12 mouse cellular contexts compared by ENCODE assay signal in genomic region chr7:105783861-105784260, GRCm38 (mm10). TPM values are rescaled to one million over a fixed set of nuclear protein-coding genes. Genes with fewer than 3 reads are reported as not detected.
DNase-seq lines count a peak whose midpoint lies in the region; ATAC-seq and TF ChIP-seq lines count a peak whose summit lies in the region.
"Had no signal": no experiment of that assay in that cellular context is flagged by ENCODE, and none has a peak within 500 bp of the region (broad histone marks: within the 10 kb centered on the region; RNA-seq: fewer than 3 reads in every experiment).

No protein-coding gene starts in this region.

- H3K27ac ChIP-seq in forebrain, embryonic 13.5 days, result no peak overlapping the region
- H3K27ac ChIP-seq in forebrain, embryonic 10.5 days, result no peak overlapping the region
- 0 out of 2 replicates have a peak overlapping the region, but pooled peaks have one; percentile 71 for H3K27ac ChIP-seq in kidney, embryonic 15.5 days
- no peak overlapping the region for H3K27ac ChIP-seq in forebrain, embryonic 14.5 days (ENCODE audit: low read depth, low read length)
- H3K27ac ChIP-seq in midbrain, embryonic 16.5 days (ENCODE audit: low read length), result no peak overlapping the region
- H3K27ac ChIP-seq in liver, postnatal 0 days (ENCODE audit: low read depth), result no peak overlapping the region

- no peaks in the 10 kb centered on the region for H3K9me3 ChIP-seq in forebrain, embryonic 13.5 days (replicated peaks)
- H3K9me3 ChIP-seq in forebrain, embryonic 10.5 days, result no peaks in the 10 kb centered on the region
- H3K9me3 ChIP-seq in kidney, embryonic 15.5 days (replicated peaks), result no peaks in the 10 kb centered on the region
- no peaks in the 10 kb centered on the region for H3K9me3 ChIP-seq in forebrain, embryonic 14.5 days (replicated peaks; ENCODE audit: control insufficient read depth, low read length)
- H3K9me3 ChIP-seq in midbrain, embryonic 16.5 days (replicated peaks; ENCODE audit: control insufficient read depth, low read length, poor library complexity, severe bottlenecking), result no peaks in the 10 kb centered on the region
- no peaks in the 10 kb centered on the region for H3K9me3 ChIP-seq in liver, postnatal 0 days (ENCODE audit: low read length)

- H3K4me2 ChIP-seq in forebrain, embryonic 13.5 days, result peak overlapping the region; percentile 88
- peak overlapping the region; percentile 71 for H3K4me2 ChIP-seq in kidney, embryonic 15.5 days
- peak overlapping the region; percentile 73 for H3K4me2 ChIP-seq in forebrain, embryonic 14.5 days (ENCODE audit: low read length)
- H3K4me2 ChIP-seq in midbrain, embryonic 16.5 days (ENCODE audit: low read length), result peak overlapping the region; percentile 93; the same call in 1 of the 2 replicates
- no peak overlapping the region for H3K4me2 ChIP-seq in liver, postnatal 0 days (ENCODE audit: low read depth, low read length)

- H3K4me1 ChIP-seq in forebrain, embryonic 13.5 days, result peaks cover 58% of the 10 kb centered on the region
- H3K4me1 ChIP-seq in forebrain, embryonic 10.5 days, result peaks cover 68% of the 10 kb centered on the region
- H3K4me1 ChIP-seq in kidney, embryonic 15.5 days, result peaks cover 58% of the 10 kb centered on the region
- peaks cover 37% of the 10 kb centered on the region for H3K4me1 ChIP-seq in forebrain, embryonic 14.5 days (ENCODE audit: control insufficient read depth, insufficient read depth, low read length)
- peaks cover 60% of the 10 kb centered on the region for H3K4me1 ChIP-seq in midbrain, embryonic 16.5 days (ENCODE audit: control insufficient read depth, insufficient read depth, low read length)
- H3K4me1 ChIP-seq in lung, adult 2 months (ENCODE audit: control insufficient read depth, insufficient read depth, low read length), result peaks cover 16% of the 10 kb centered on the region
- peaks cover 7% of the 10 kb centered on the region; the same call in 1 of the 2 replicates for H3K4me1 ChIP-seq in liver, postnatal 0 days (ENCODE audit: insufficient read depth)

- peaks cover 70% of the 10 kb centered on the region for H3K36me3 ChIP-seq in forebrain, embryonic 13.5 days (ENCODE audit: poor library complexity, severe bottlenecking)
- H3K36me3 ChIP-seq in forebrain, embryonic 10.5 days (replicated peaks), result peaks cover 62% of the 10 kb centered on the region
- H3K36me3 ChIP-seq in kidney, embryonic 15.5 days, result peaks cover 30% of the 10 kb centered on the region
- H3K36me3 ChIP-seq in forebrain, embryonic 14.5 days (ENCODE audit: control insufficient read depth, insufficient read depth, low read length), result peaks cover 65% of the 10 kb centered on the region
- H3K36me3 ChIP-seq in midbrain, embryonic 16.5 days (ENCODE audit: control insufficient read depth, insufficient read depth, low read length), result peaks cover 16% of the 10 kb centered on the region; the same call in 1 of the 2 replicates
- H3K36me3 ChIP-seq in liver, postnatal 0 days (replicated peaks; ENCODE audit: insufficient read depth, low read length), result no peaks in the 10 kb centered on the region

- no peak for DNase-seq in forebrain, embryonic 10.5 days (ENCODE audit: extremely low spot score, low spot score)
- DNase-seq in kidney, adult 8-10 months, result no peak
- no peak for DNase-seq in forebrain, embryonic 14.5 days (ENCODE audit: low spot score)
- no peak for DNase-seq in lung, adult 2 months
- DNase-seq in liver, postnatal 0 days, result no peak
- DNase-seq: adrenal gland, postnatal 25 days; gastrocnemius, postnatal 25 days; layer of hippocampus, postnatal 36 days had no signal

- no peak for TF ChIP-seq POLR2A in lung, adult 2 months (IDR thresholded peaks at IDR 0.05; ENCODE audit: borderline replicate concordance, extremely low read depth, low read depth, low read length)

- H3K27me3 ChIP-seq in forebrain, embryonic 13.5 days, result no peaks in the 10 kb centered on the region
- peaks cover 16% of the 10 kb centered on the region for H3K27me3 ChIP-seq in forebrain, embryonic 10.5 days (ENCODE audit: poor library complexity, severe bottlenecking)
- H3K27me3 ChIP-seq in kidney, embryonic 15.5 days, result no peaks in the 10 kb centered on the region
- H3K27me3 ChIP-seq in forebrain, embryonic 14.5 days (replicated peaks; ENCODE audit: control insufficient read depth, insufficient read depth, low read length), result no peaks in the 10 kb centered on the region
- H3K27me3 ChIP-seq in midbrain, embryonic 16.5 days (ENCODE audit: control insufficient read depth, insufficient read depth, low read depth, low read length), result no peaks in the 10 kb centered on the region
- H3K27me3 ChIP-seq in liver, postnatal 0 days (ENCODE audit: insufficient read depth, low read length), result peaks cover 35% of the 10 kb centered on the region

- 0 out of 2 replicates have a peak overlapping the region, but pooled peaks have one; percentile 99 for H3K4me3 ChIP-seq in forebrain, embryonic 13.5 days
- H3K4me3 ChIP-seq in forebrain, embryonic 10.5 days, result no peak overlapping the region; the same call in 1 of the 2 replicates
- no peak overlapping the region for H3K4me3 ChIP-seq in kidney, embryonic 15.5 days (replicated peaks)
- H3K4me3 ChIP-seq in forebrain, embryonic 14.5 days (ENCODE audit: low read depth, low read length), result no peak overlapping the region
- no peak overlapping the region for H3K4me3 ChIP-seq in midbrain, embryonic 16.5 days (ENCODE audit: low read depth, low read length)
- no peak overlapping the region for H3K4me3 ChIP-seq in lung, adult 2 months (replicated peaks; ENCODE audit: extremely low read depth, low read depth, low read length)
- H3K4me3 ChIP-seq in liver, postnatal 0 days (ENCODE audit: low read depth, low read length), result no peak overlapping the region

- TF ChIP-seq EP300 in liver, postnatal 0 days (IDR thresholded peaks at IDR 0.05; ENCODE audit: low read depth), result no peak

- no peak for TF ChIP-seq CTCF in lung, adult 2 months (IDR thresholded peaks at IDR 0.05; ENCODE audit: insufficient read depth, low read length)
- TF ChIP-seq CTCF in liver, postnatal 0 days (IDR thresholded peaks at IDR 0.05; ENCODE audit: low read depth), result no peak

- peak overlapping the region; percentile 52; the same call in 1 of the 2 replicates for H3K9ac ChIP-seq in forebrain, embryonic 13.5 days
- no peak overlapping the region for H3K9ac ChIP-seq in kidney, embryonic 15.5 days
- peak overlapping the region; percentile 13 for H3K9ac ChIP-seq in forebrain, embryonic 14.5 days (ENCODE audit: low read length)
- peak overlapping the region; percentile 8; the same call in 1 of the 2 replicates for H3K9ac ChIP-seq in midbrain, embryonic 16.5 days (ENCODE audit: low read depth, low read length)
- no peak overlapping the region for H3K9ac ChIP-seq in liver, postnatal 0 days (replicated peaks)

- no peak for ATAC-seq in forebrain, embryonic 13.5 days
- no peak for ATAC-seq in kidney, embryonic 15.5 days (replicated peaks; ENCODE audit: low FRiP score)
- no peak for ATAC-seq in forebrain, embryonic 14.5 days
- no peak for ATAC-seq in midbrain, embryonic 16.5 days
- ATAC-seq in liver, postnatal 0 days, result no peak
- ATAC-seq: lung, postnatal 0 days had no signal

- WGBS in forebrain, embryonic 13.5 days, result 53% methylated on average over 4 of the region's 4 CpGs
- WGBS in forebrain, embryonic 10.5 days, result 50% methylated on average over 4 of the region's 4 CpGs
- WGBS in kidney, embryonic 15.5 days, result 37% methylated on average over 4 of the region's 4 CpGs
- WGBS in forebrain, embryonic 14.5 days, result 61% methylated on average over 4 of the region's 4 CpGs
- WGBS in midbrain, embryonic 16.5 days, result 40% methylated on average over 4 of the region's 4 CpGs
- WGBS in lung, adult 2 months, result 59% methylated on average over 4 of the region's 4 CpGs
- WGBS in liver, postnatal 0 days (ENCODE audit: insufficient replicate concordance), result 46% methylated on average over 4 of the region's 4 CpGs

RNA-seq across cellular contexts. Expression of gene Dchs1, which starts 3.6 kb away (rescaled TPM):
- 16.5 and 18.8 TPM in 2 replicates for polyA plus RNA-seq in forebrain, embryonic 13.5 days (2015; fragmentation: Nextera tagmentation; extraction: Ambion mirVana)
- 8.8 and 9.9 TPM in 2 replicates for polyA plus RNA-seq in forebrain, embryonic 10.5 days (2016; fragmentation: Nextera tagmentation; extraction: Ambion mirVana)
- 10.2 and 12.1 TPM in 2 replicates for polyA plus RNA-seq in kidney, embryonic 15.5 days (2015; fragmentation: Nextera tagmentation; extraction: Ambion mirVana)
- 18.3 and 21.7 TPM in 2 replicates for polyA plus RNA-seq in forebrain, embryonic 14.5 days (2014; fragmentation: Nextera tagmentation; extraction: Ambion mirVana)
- 12.5 and 14.3 TPM in 2 replicates for polyA plus RNA-seq in midbrain, embryonic 16.5 days (2015; fragmentation: Nextera tagmentation; extraction: Ambion mirVana)
- polyA plus RNA-seq in lung, adult 2 months (2012; rRNA removed), result 13.9 and 14.8 TPM in 2 replicates
- 0.45 and 0.58 TPM in 2 replicates for polyA plus RNA-seq in liver, postnatal 0 days (2015; fragmentation: Nextera tagmentation; extraction: Ambion mirVana)

RNA-seq across cellular contexts. Expression of gene Mrpl17, which starts 27.0 kb away (rescaled TPM):
- polyA plus RNA-seq in forebrain, embryonic 13.5 days (2015; fragmentation: Nextera tagmentation; extraction: Ambion mirVana), result 244 and 255 TPM in 2 replicates
- polyA plus RNA-seq in forebrain, embryonic 10.5 days (2016; fragmentation: Nextera tagmentation; extraction: Ambion mirVana), result 344 and 348 TPM in 2 replicates
- polyA plus RNA-seq in kidney, embryonic 15.5 days (2015; fragmentation: Nextera tagmentation; extraction: Ambion mirVana), result 397 and 398 TPM in 2 replicates
- polyA plus RNA-seq in forebrain, embryonic 14.5 days (2014; fragmentation: Nextera tagmentation; extraction: Ambion mirVana), result 182 and 221 TPM in 2 replicates
- 160 TPM in 2 replicates for polyA plus RNA-seq in midbrain, embryonic 16.5 days (2015; fragmentation: Nextera tagmentation; extraction: Ambion mirVana)
- 142 and 172 TPM in 2 replicates for polyA plus RNA-seq in lung, adult 2 months (2012; rRNA removed)
- 405 and 416 TPM in 2 replicates for polyA plus RNA-seq in liver, postnatal 0 days (2015; fragmentation: Nextera tagmentation; extraction: Ambion mirVana)

RNA-seq across cellular contexts. Expression of gene Tpp1, which starts 31.8 kb away (rescaled TPM):
- 29.5 and 36.8 TPM in 2 replicates for polyA plus RNA-seq in forebrain, embryonic 13.5 days (2015; fragmentation: Nextera tagmentation; extraction: Ambion mirVana)
- 60.2 and 62.6 TPM in 2 replicates for polyA plus RNA-seq in forebrain, embryonic 10.5 days (2016; fragmentation: Nextera tagmentation; extraction: Ambion mirVana)
- polyA plus RNA-seq in kidney, embryonic 15.5 days (2015; fragmentation: Nextera tagmentation; extraction: Ambion mirVana), result 92.7 and 94.9 TPM in 2 replicates
- 41.1 and 44.3 TPM in 2 replicates for polyA plus RNA-seq in forebrain, embryonic 14.5 days (2014; fragmentation: Nextera tagmentation; extraction: Ambion mirVana)
- 32.1 and 38.6 TPM in 2 replicates for polyA plus RNA-seq in midbrain, embryonic 16.5 days (2015; fragmentation: Nextera tagmentation; extraction: Ambion mirVana)
- polyA plus RNA-seq in lung, adult 2 months (2012; rRNA removed), result 141 and 187 TPM in 2 replicates
- 60.9 and 65.8 TPM in 2 replicates for polyA plus RNA-seq in liver, postnatal 0 days (2015; fragmentation: Nextera tagmentation; extraction: Ambion mirVana)

RNA-seq across cellular contexts. Expression of gene Taf10, which starts 39.7 kb away (rescaled TPM):
- polyA plus RNA-seq in forebrain, embryonic 13.5 days (2015; fragmentation: Nextera tagmentation; extraction: Ambion mirVana), result 137 and 141 TPM in 2 replicates
- polyA plus RNA-seq in forebrain, embryonic 10.5 days (2016; fragmentation: Nextera tagmentation; extraction: Ambion mirVana), result 178 and 183 TPM in 2 replicates
- polyA plus RNA-seq in kidney, embryonic 15.5 days (2015; fragmentation: Nextera tagmentation; extraction: Ambion mirVana), result 127 and 136 TPM in 2 replicates
- polyA plus RNA-seq in forebrain, embryonic 14.5 days (2014; fragmentation: Nextera tagmentation; extraction: Ambion mirVana), result 116 and 164 TPM in 2 replicates
- 76.5 and 78.4 TPM in 2 replicates for polyA plus RNA-seq in midbrain, embryonic 16.5 days (2015; fragmentation: Nextera tagmentation; extraction: Ambion mirVana)
- 276 and 345 TPM in 2 replicates for polyA plus RNA-seq in lung, adult 2 months (2012; rRNA removed)
- 104 and 110 TPM in 2 replicates for polyA plus RNA-seq in liver, postnatal 0 days (2015; fragmentation: Nextera tagmentation; extraction: Ambion mirVana)

RNA-seq across cellular contexts. Expression of gene Rrp8, which starts 46.7 kb away (rescaled TPM):
- polyA plus RNA-seq in forebrain, embryonic 13.5 days (2015; fragmentation: Nextera tagmentation; extraction: Ambion mirVana), result 31.2 and 35.4 TPM in 2 replicates
- polyA plus RNA-seq in forebrain, embryonic 10.5 days (2016; fragmentation: Nextera tagmentation; extraction: Ambion mirVana), result 43.5 and 46.5 TPM in 2 replicates
- polyA plus RNA-seq in kidney, embryonic 15.5 days (2015; fragmentation: Nextera tagmentation; extraction: Ambion mirVana), result 44.8 and 49.6 TPM in 2 replicates
- 19.3 and 20.3 TPM in 2 replicates for polyA plus RNA-seq in forebrain, embryonic 14.5 days (2014; fragmentation: Nextera tagmentation; extraction: Ambion mirVana)
- polyA plus RNA-seq in midbrain, embryonic 16.5 days (2015; fragmentation: Nextera tagmentation; extraction: Ambion mirVana), result 22.4 and 23.4 TPM in 2 replicates
- 7.5 and 8.4 TPM in 2 replicates for polyA plus RNA-seq in lung, adult 2 months (2012; rRNA removed)
- 10.6 and 11.6 TPM in 2 replicates for polyA plus RNA-seq in liver, postnatal 0 days (2015; fragmentation: Nextera tagmentation; extraction: Ambion mirVana)

Comparison
In these comparisons a context has a peak if more than half of its experiments do, and no peak if none do; other contexts are left out.
1. H3K9ac ChIP-seq: peak in forebrain, embryonic 13.5 days (single experiment), forebrain, embryonic 14.5 days (single experiment) and midbrain, embryonic 16.5 days (single experiment); none in kidney, embryonic 15.5 days (single experiment) and liver, postnatal 0 days (single experiment).